Mouse (Mus musculus): ENCODE measurements around the gene Scap. TPM values are rescaled to one million over a fixed set of nuclear protein-coding genes. Genes with fewer than 3 reads are reported as not detected.

The Scap gene
- 14.4 and 16.0 TPM in 2 replicates for polyA plus RNA-seq (2014; fragmentation: Nextera tagmentation; extraction: Ambion mirVana)

- Histone ChIP-seq H3K9ac (ENCODE audit: low read depth, low read length) (peak within 1 kb of the TSS; percentile 74), H3K36me3 (ENCODE audit: control insufficient read depth, insufficient read depth, low read length) (no peaks in the 10 kb centered on the region), H3K4me3 (ENCODE audit: low read depth, low read length) (peak within 1 kb of the TSS; percentile 79), H3K4me2 (peak within 1 kb of the TSS; percentile 85), H3K9me3 (replicated peaks; ENCODE audit: control insufficient read depth, low read length) (no peaks in the 10 kb centered on the region), H3K27ac (ENCODE audit: low read depth, low read length) (peak within 1 kb of the TSS; percentile 58; the same call in 1 of the 2 replicates), H3K27me3 (ENCODE audit: control insufficient read depth, insufficient read depth, low read length) (no peaks in the 10 kb centered on the region), H3K4me1 (ENCODE audit: control insufficient read depth, insufficient read depth, low read length) (peaks cover 8% of the 10 kb centered on the region; the same call in 1 of the 2 replicates)
- peak; percentile 91 for ATAC-seq (replicated peaks; ENCODE audit: insufficient number of reproducible peaks, low FRiP score, low TSS enrichment)
- WGBS (ENCODE audit: insufficient replicate concordance): under 1% methylated on average over 65 of the region's 78 CpGs
These were observed at the start of gene Scap for GRCm38 (mm10) chr9:110333135-110333895. Scap (plus strand) TSS chr9:110333288.

DNA sequence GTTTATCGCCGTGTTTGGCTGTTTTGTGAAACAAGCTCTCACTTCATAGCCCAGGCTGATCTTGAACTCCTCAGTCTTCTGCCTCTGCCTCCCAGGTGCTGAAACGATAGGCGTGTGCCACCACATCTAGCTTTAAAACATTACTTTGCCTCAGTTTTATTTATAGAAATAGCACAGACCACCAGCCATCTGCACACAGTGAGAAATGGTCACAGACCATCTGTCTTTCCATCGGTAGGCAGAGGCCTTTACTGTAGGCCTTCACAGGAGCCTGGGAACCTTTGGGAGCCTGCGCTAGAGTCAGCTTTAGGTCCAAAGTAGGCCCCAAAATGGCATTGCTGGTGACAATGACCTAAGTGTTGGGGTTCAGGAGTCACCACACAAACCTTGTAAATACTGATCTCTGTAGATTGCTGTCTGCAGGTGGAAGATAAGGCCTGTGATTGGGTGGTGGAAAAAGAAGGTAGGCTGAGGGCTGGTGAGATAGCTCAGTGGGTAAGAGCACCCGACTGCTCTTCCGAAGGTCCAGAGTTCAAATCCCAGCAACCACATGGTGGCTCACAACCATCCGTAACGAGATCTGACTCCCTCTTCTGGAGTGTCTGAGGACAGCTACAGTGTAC, 48.9 kb upstream of the Scap start:
- Histone ChIP-seq H3K4me2 (no peak overlapping the region), H3K27me3 (ENCODE audit: control insufficient read depth, insufficient read depth, low read length) (no peaks in the 10 kb centered on the region), H3K4me3 (ENCODE audit: low read depth, low read length) (no peak overlapping the region), H3K9me3 (replicated peaks; ENCODE audit: control insufficient read depth, low read length) (no peaks in the 10 kb centered on the region), H3K9ac (ENCODE audit: low read depth, low read length) (no peak overlapping the region), H3K27ac (ENCODE audit: low read depth, low read length) (no peak overlapping the region), H3K4me1 (ENCODE audit: control insufficient read depth, insufficient read depth, low read length) (no peaks in the 10 kb centered on the region), H3K36me3 (ENCODE audit: control insufficient read depth, insufficient read depth, low read length) (no peaks in the 10 kb centered on the region)
- no peak for ATAC-seq (replicated peaks; ENCODE audit: insufficient number of reproducible peaks, low FRiP score, low TSS enrichment)
- WGBS (ENCODE audit: insufficient replicate concordance): 92% methylated on average over 8 of the region's 10 CpGs

DNA sequence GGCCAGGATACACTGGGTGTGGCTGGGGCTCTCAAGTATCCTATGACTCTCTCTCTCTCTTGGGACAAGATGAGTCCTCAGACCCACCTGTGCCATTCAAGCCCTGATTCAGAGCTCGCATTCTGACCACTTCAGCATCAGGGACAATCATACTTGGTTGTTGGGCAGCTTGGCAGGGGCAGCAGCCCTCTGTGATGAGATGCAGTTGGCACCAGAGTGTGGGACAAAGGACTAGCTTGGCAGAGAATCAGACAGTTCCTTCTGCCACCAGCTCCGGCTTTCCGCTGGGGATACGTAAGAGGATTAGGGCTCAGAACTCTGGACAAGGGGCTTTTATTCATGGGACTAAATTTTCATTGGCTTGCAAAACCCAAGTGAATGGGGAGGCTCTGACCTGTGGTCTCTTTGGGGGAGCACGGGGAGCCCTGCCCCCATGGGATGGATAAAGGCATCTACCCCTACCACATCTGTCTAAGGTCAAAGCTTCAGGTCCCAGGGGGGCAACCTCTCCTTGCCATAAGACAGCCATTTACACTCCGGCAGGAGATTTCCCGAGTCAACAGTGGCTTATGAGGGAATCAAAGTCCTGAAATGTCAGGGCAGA, 45.7 kb upstream of the Scap start:
- Histone ChIP-seq H3K4me1 (ENCODE audit: control insufficient read depth, insufficient read depth, low read length) (no peaks in the 10 kb centered on the region), H3K4me3 (ENCODE audit: low read depth, low read length) (no peak overlapping the region), H3K27me3 (ENCODE audit: control insufficient read depth, insufficient read depth, low read length) (no peaks in the 10 kb centered on the region), H3K9me3 (replicated peaks; ENCODE audit: control insufficient read depth, low read length) (no peaks in the 10 kb centered on the region), H3K27ac (ENCODE audit: low read depth, low read length) (no peak overlapping the region), H3K36me3 (ENCODE audit: control insufficient read depth, insufficient read depth, low read length) (no peaks in the 10 kb centered on the region), H3K9ac (ENCODE audit: low read depth, low read length) (no peak overlapping the region), H3K4me2 (no peak overlapping the region)
- WGBS (ENCODE audit: insufficient replicate concordance): 81% methylated on average over 7 of the region's 7 CpGs
- no peak for ATAC-seq (replicated peaks; ENCODE audit: insufficient number of reproducible peaks, low FRiP score, low TSS enrichment)

DNA sequence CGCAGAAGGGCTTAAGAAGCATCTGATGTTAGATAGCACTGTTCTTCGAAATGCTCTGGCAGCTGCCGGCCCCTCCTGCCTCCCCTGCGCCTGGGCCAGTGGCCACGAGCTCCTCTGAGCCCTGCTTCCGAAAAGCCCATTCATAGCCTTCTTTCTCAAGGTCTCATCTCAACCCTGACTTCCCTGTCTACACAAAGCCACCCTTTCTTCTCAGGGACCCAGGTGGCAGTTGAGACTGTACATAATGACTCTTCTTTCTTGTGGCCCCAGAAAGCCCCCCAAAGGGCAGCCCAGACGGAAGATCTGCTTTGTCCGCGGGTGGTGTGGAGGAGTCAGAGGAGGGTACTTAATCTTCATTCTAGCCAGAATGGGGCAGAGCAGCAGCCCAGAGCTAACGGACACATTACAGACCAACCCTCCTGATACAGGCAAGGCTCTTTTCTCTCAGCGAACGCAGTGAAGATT, 39.8 kb upstream of the Scap start:
- 59% methylated on average over 12 of the region's 12 CpGs for WGBS (ENCODE audit: insufficient replicate concordance)
- Histone ChIP-seq H3K4me2 (no peak overlapping the region), H3K36me3 (ENCODE audit: control insufficient read depth, insufficient read depth, low read length) (no peaks in the 10 kb centered on the region), H3K9me3 (replicated peaks; ENCODE audit: control insufficient read depth, low read length) (no peaks in the 10 kb centered on the region), H3K27me3 (ENCODE audit: control insufficient read depth, insufficient read depth, low read length) (no peaks in the 10 kb centered on the region), H3K4me1 (ENCODE audit: control insufficient read depth, insufficient read depth, low read length) (no peaks in the 10 kb centered on the region), H3K9ac (ENCODE audit: low read depth, low read length) (no peak overlapping the region), H3K4me3 (ENCODE audit: low read depth, low read length) (no peak overlapping the region), H3K27ac (ENCODE audit: low read depth, low read length) (no peak overlapping the region)
- ATAC-seq (replicated peaks; ENCODE audit: insufficient number of reproducible peaks, low FRiP score, low TSS enrichment): no peak

DNA sequence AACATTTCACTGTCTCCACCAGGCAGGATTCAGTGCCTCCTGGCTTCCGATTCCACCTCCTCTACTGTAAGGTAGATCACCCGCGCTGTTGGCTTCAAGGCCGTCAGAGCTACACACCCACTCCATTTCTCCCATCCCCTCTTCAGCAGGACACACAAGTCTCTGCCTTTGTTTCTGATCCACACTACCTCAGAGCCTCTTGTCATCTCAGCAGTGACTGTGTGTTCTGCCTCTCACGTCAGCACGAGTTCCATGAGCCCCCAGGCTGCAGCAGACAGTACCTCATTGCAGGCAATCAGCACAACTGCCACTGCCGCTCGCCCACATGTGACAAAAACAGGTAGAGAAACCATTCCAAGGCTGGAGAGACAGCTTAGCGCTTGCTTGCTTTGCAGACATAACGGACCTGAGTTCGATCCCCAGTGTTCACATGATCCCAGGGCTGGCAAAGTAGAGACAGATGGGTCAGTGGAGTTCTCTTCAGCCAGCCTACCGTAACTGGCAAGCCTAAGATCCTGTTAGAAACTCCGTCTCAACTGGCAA, 39.1 kb upstream of the Scap start:
- no peaks in the 10 kb centered on the region for H3K36me3 ChIP-seq (ENCODE audit: control insufficient read depth, insufficient read depth, low read length)
- no peak overlapping the region for H3K4me2 ChIP-seq
- no peak overlapping the region for H3K4me3 ChIP-seq (ENCODE audit: low read depth, low read length)
- no peak overlapping the region for H3K27ac ChIP-seq (ENCODE audit: low read depth, low read length)
- no peaks in the 10 kb centered on the region for H3K4me1 ChIP-seq (ENCODE audit: control insufficient read depth, insufficient read depth, low read length)
- 79% methylated on average over 13 of the region's 13 CpGs for WGBS (ENCODE audit: insufficient replicate concordance)
- no peak for ATAC-seq (replicated peaks; ENCODE audit: insufficient number of reproducible peaks, low FRiP score, low TSS enrichment)
- no peaks in the 10 kb centered on the region for H3K9me3 ChIP-seq (replicated peaks; ENCODE audit: control insufficient read depth, low read length)
- H3K9ac ChIP-seq (ENCODE audit: low read depth, low read length): no peak overlapping the region
- no peaks in the 10 kb centered on the region for H3K27me3 ChIP-seq (ENCODE audit: control insufficient read depth, insufficient read depth, low read length)

DNA sequence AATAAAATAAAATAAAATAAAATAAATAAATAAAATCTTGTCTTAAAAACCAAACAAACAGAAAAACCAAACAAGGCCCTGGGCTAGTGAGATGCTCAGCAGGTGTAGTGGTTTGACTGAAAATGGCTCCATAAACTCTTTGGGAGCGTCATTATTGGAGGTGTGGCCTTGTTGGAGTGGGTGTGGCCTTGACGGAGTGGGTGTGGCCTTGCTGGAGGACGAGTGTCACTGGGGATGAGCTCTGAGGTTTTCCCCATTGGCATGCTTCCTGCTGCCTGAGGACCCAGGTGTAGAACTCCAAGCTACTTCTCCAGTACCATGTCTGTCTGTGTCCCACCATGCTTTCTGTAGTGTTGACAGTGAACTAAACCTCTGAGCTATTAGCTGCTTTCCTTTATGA, 38.3 kb upstream of the Scap start:
- H3K4me1 ChIP-seq (ENCODE audit: control insufficient read depth, insufficient read depth, low read length): no peaks in the 10 kb centered on the region
- H3K4me3 ChIP-seq (ENCODE audit: low read depth, low read length): no peak overlapping the region
- H3K9me3 ChIP-seq (replicated peaks; ENCODE audit: control insufficient read depth, low read length): no peaks in the 10 kb centered on the region
- no peak for ATAC-seq (replicated peaks; ENCODE audit: insufficient number of reproducible peaks, low FRiP score, low TSS enrichment)
- H3K4me2 ChIP-seq: no peak overlapping the region
- no peaks in the 10 kb centered on the region for H3K36me3 ChIP-seq (ENCODE audit: control insufficient read depth, insufficient read depth, low read length)
- H3K27me3 ChIP-seq (ENCODE audit: control insufficient read depth, insufficient read depth, low read length): no peaks in the 10 kb centered on the region
- 38% methylated on average over 3 of the region's 3 CpGs for WGBS (ENCODE audit: insufficient replicate concordance)
- no peak overlapping the region for H3K9ac ChIP-seq (ENCODE audit: low read depth, low read length)
- H3K27ac ChIP-seq (ENCODE audit: low read depth, low read length): no peak overlapping the region

DNA sequence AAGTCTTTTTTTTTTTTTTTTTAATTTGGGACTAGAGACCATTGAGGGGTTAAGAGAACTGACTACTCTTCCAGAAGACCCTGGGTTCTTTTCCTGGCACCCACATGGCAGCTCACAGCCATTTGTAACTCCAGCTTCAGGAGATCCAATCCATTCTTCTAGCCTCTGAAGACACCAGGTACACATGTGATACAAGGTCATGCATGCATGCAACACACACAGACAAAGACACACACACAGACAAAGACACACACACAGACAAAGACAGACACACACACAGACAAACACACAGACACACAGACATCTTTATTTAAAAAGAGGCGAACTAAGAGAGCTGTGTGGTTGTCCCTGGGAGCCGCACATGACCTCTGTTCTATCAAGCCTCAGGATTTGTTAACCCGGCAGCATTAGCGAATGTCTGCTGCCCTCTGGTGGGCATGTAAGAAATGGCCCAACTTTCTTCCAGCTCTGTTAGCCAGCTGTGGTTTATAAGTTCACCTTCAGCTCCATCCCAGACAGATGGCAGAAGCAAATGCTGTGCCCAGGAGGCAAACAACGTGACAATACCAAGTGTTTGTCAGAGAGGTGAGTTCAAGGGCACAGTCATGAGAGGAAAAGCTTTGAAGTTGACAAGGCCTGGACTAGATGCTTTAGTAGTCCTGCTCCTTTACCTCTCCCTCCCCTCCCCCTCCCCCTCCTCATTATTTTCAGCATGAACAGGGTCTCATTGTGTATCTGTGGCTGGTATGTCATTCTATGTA, 36.0 kb upstream of the Scap start:
- ATAC-seq (replicated peaks; ENCODE audit: insufficient number of reproducible peaks, low FRiP score, low TSS enrichment): no peak
- 5% methylated on average over 5 of the region's 5 CpGs for WGBS (ENCODE audit: insufficient replicate concordance)
- Histone ChIP-seq H3K36me3 (ENCODE audit: control insufficient read depth, insufficient read depth, low read length) (no peaks in the 10 kb centered on the region), H3K27me3 (ENCODE audit: control insufficient read depth, insufficient read depth, low read length) (no peaks in the 10 kb centered on the region), H3K27ac (ENCODE audit: low read depth, low read length) (no peak overlapping the region), H3K4me2 (no peak overlapping the region), H3K4me3 (ENCODE audit: low read depth, low read length) (no peak overlapping the region), H3K9ac (ENCODE audit: low read depth, low read length) (no peak overlapping the region), H3K4me1 (ENCODE audit: control insufficient read depth, insufficient read depth, low read length) (no peaks in the 10 kb centered on the region), H3K9me3 (replicated peaks; ENCODE audit: control insufficient read depth, low read length) (no peaks in the 10 kb centered on the region)

GRCm38 (mm10) chr9:110304516-110304915, 28.6 kb upstream of the Scap start:
- no peak for ATAC-seq (replicated peaks; ENCODE audit: insufficient number of reproducible peaks, low FRiP score, low TSS enrichment)
- WGBS (ENCODE audit: insufficient replicate concordance): 7% methylated on average over 4 of the region's 4 CpGs
- peak overlapping the region; percentile 84 for H3K9ac ChIP-seq (ENCODE audit: low read depth, low read length)
- H3K27me3 ChIP-seq (ENCODE audit: control insufficient read depth, insufficient read depth, low read length): no peaks in the 10 kb centered on the region
- peak overlapping the region; percentile 58 for H3K4me3 ChIP-seq (ENCODE audit: low read depth, low read length)
- peak overlapping the region; percentile 87 for H3K27ac ChIP-seq (ENCODE audit: low read depth, low read length)
- peak overlapping the region; percentile 82 for H3K4me2 ChIP-seq
- no peaks in the 10 kb centered on the region for H3K9me3 ChIP-seq (replicated peaks; ENCODE audit: control insufficient read depth, low read length)
- H3K36me3 ChIP-seq (ENCODE audit: control insufficient read depth, insufficient read depth, low read length): no peaks in the 10 kb centered on the region
- 0 out of 2 replicates have a peak, but pooled peaks cover 3% of the 10 kb centered on the region for H3K4me1 ChIP-seq (ENCODE audit: control insufficient read depth, insufficient read depth, low read length)
